9 mouse cellular contexts compared by ENCODE assay signal in the genomic region with DNA sequence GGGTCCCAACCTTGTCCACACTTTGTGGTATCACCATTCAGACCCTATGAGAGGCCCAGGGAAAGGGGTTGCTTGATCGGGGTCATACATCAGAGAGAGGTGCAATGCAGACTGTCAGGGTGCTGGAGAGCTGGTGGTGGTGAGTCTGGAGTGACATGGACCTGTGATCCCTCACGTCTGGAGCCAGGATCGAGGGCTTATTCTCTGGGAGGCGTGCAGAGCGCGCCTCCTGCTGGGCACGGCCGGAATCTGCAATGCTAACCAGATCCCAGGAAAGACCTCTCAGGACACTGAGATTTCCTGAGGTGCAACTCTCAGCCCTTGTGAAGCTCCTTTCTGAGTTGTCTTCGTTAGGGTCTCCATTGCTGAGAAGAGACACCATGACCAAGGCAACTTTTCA. TPM values are rescaled to one million over a fixed set of nuclear protein-coding genes. Genes with fewer than 3 reads are reported as not detected.
DNase-seq lines count a peak whose midpoint lies in the region; ATAC-seq and TF ChIP-seq lines count a peak whose summit lies in the region.
"Had no signal": no experiment of that assay in that cellular context is flagged by ENCODE, and none has a peak within 500 bp of the region (broad histone marks: within the 10 kb centered on the region; RNA-seq: fewer than 3 reads in every experiment).

No protein-coding gene starts in this region.

- no peaks in the 10 kb centered on the region for H3K27me3 ChIP-seq in hindbrain, postnatal 0 days (ENCODE audit: insufficient read depth, low read length)
- H3K27me3 ChIP-seq in limb, embryonic 14.5 days (ENCODE audit: control insufficient read depth, insufficient read depth, low read length), result no peaks in the 10 kb centered on the region

- H3K4me2 ChIP-seq in hindbrain, postnatal 0 days (ENCODE audit: low read depth, low read length), result no peak overlapping the region
- H3K4me2 ChIP-seq in limb, embryonic 14.5 days (replicated peaks; ENCODE audit: low read depth, low read length, severe bottlenecking), result no peak overlapping the region
- H3K4me2 ChIP-seq: hindbrain, embryonic 15.5 days had no signal

- DNase-seq in adrenal gland, adult (ENCODE audit: inconsistent age in 2 of 2, low spot score in 1 of 2), result peak; percentile 66 to 86
- no peak for DNase-seq in adrenal gland, adult 8-10 months
- DNase-seq in urinary bladder, postnatal 14 days (ENCODE audit: low spot score), result peak; percentile 51
- DNase-seq in urinary bladder, postnatal 10 days (ENCODE audit: low spot score), result no peak
- peak; percentile 73 for DNase-seq in embryo, embryonic 11.5 days (ENCODE audit: low read depth, low spot score)
- peak; percentile 73 for DNase-seq in hindbrain, postnatal 0 days (ENCODE audit: low spot score)
- DNase-seq in limb, embryonic 14.5 days (ENCODE audit: low spot score), result peak; percentile 51
- peak; percentile 79 for DNase-seq in retina, postnatal 1 day

- TF ChIP-seq POLR2A in limb, embryonic 14.5 days (IDR thresholded peaks at IDR 0.05; ENCODE audit: borderline replicate concordance, extremely low read depth, insufficient read depth, insufficient read length), result no peak

- no peak for ATAC-seq in hindbrain, postnatal 0 days
- ATAC-seq in limb, embryonic 14.5 days (ENCODE audit: low FRiP score, low read depth), result peak; percentile 11; the same call in 1 of the 2 replicates

- no peaks in the 10 kb centered on the region for H3K9me3 ChIP-seq in hindbrain, postnatal 0 days (ENCODE audit: low read length)
- H3K9me3 ChIP-seq in limb, embryonic 14.5 days (ENCODE audit: control insufficient read depth, low read length), result no peaks in the 10 kb centered on the region
- H3K9me3 ChIP-seq: hindbrain, embryonic 15.5 days had no signal

- peaks cover 8% of the 10 kb centered on the region for H3K4me1 ChIP-seq in hindbrain, postnatal 0 days (ENCODE audit: insufficient read depth, low read length)
- H3K4me1 ChIP-seq in limb, embryonic 14.5 days (ENCODE audit: control insufficient read depth, insufficient read depth, low read length), result peaks cover 7% of the 10 kb centered on the region; the same call in 1 of the 2 replicates

- H3K27ac ChIP-seq in hindbrain, postnatal 0 days, result no peak overlapping the region
- no peak overlapping the region for H3K27ac ChIP-seq in limb, embryonic 14.5 days (replicated peaks; ENCODE audit: low read depth, low read length)
- H3K27ac ChIP-seq: hindbrain, embryonic 15.5 days had no signal

- no peaks in the 10 kb centered on the region for H3K36me3 ChIP-seq in hindbrain, postnatal 0 days (ENCODE audit: insufficient read depth, low read length)
- H3K36me3 ChIP-seq in limb, embryonic 14.5 days (ENCODE audit: control insufficient read depth, insufficient read depth, low read length), result no peaks in the 10 kb centered on the region
- H3K36me3 ChIP-seq: hindbrain, embryonic 15.5 days had no signal

- TF ChIP-seq CTCF in hindbrain, postnatal 0 days (IDR thresholded peaks at IDR 0.05; ENCODE audit: low read depth), result peak; percentile 87

- no peak overlapping the region for H3K4me3 ChIP-seq in hindbrain, postnatal 0 days (ENCODE audit: low read length)
- no peak overlapping the region for H3K4me3 ChIP-seq in limb, embryonic 14.5 days (replicated peaks; ENCODE audit: low read length)
- H3K4me3 ChIP-seq: hindbrain, embryonic 15.5 days had no signal

- WGBS in hindbrain, postnatal 0 days, result 2% methylated on average over 9 of the region's 9 CpGs
- under 1% methylated on average over 9 of the region's 9 CpGs for WGBS in limb, embryonic 14.5 days

- no peak overlapping the region for H3K9ac ChIP-seq in hindbrain, postnatal 0 days (replicated peaks; ENCODE audit: low read length)
- no peak overlapping the region for H3K9ac ChIP-seq in limb, embryonic 14.5 days (ENCODE audit: low read depth, low read length, severe bottlenecking)
- H3K9ac ChIP-seq: hindbrain, embryonic 15.5 days had no signal

RNA-seq across cellular contexts. Expression of a gene that starts 2.5 kb away (rescaled TPM):
- 1 to 10 TPM; 2.2 to 4.2 (median 3.8) TPM for total RNA-seq in adrenal gland, adult 8-10 months (2022)
- 14.4 and 17.8 TPM in 2 replicates for total RNA-seq in hindbrain, postnatal 0 days (2014; rRNA removed)
- 6.9 and 7.1 TPM in 2 replicates for polyA plus RNA-seq in hindbrain, postnatal 0 days (2015; fragmentation: Nextera tagmentation; extraction: Ambion mirVana)
- polyA plus RNA-seq in limb, embryonic 14.5 days (2012; rRNA removed), result 9.3 and 10.3 TPM in 2 replicates
- 11.6 and 11.7 TPM in 2 replicates for polyA plus RNA-seq in limb, embryonic 14.5 days (2014; fragmentation: Nextera tagmentation; extraction: Ambion mirVana)

RNA-seq across cellular contexts. Expression of a gene that starts 19.6 kb away (rescaled TPM):
- 10 to 100 TPM in 2 of 4 experiments, 1 to 10 TPM in 2; 6.6 to 12.7 (median 10.9) TPM for total RNA-seq in adrenal gland, adult 8-10 months (2022)
- 91.6 and 97.5 TPM in 2 replicates for total RNA-seq in hindbrain, postnatal 0 days (2014; rRNA removed)
- polyA plus RNA-seq in hindbrain, postnatal 0 days (2015; fragmentation: Nextera tagmentation; extraction: Ambion mirVana), result 12.9 and 13.2 TPM in 2 replicates
- 10.5 and 13.4 TPM in 2 replicates for polyA plus RNA-seq in limb, embryonic 14.5 days (2012; rRNA removed)
- 3.1 and 3.8 TPM in 2 replicates for polyA plus RNA-seq in limb, embryonic 14.5 days (2014; fragmentation: Nextera tagmentation; extraction: Ambion mirVana)

RNA-seq across cellular contexts. Expression of a gene that starts 24.0 kb away (rescaled TPM):
- total RNA-seq in adrenal gland, adult 8-10 months (2022), result 10 to 100 TPM; 49.4 to 62.3 (median 54.2) TPM
- total RNA-seq in hindbrain, postnatal 0 days (2014; rRNA removed), result 58.1 and 59.0 TPM in 2 replicates
- 86.6 and 86.9 TPM in 2 replicates for polyA plus RNA-seq in hindbrain, postnatal 0 days (2015; fragmentation: Nextera tagmentation; extraction: Ambion mirVana)
- polyA plus RNA-seq in limb, embryonic 14.5 days (2012; rRNA removed), result 83.2 and 93.7 TPM in 2 replicates
- polyA plus RNA-seq in limb, embryonic 14.5 days (2014; fragmentation: Nextera tagmentation; extraction: Ambion mirVana), result 99.7 and 101 TPM in 2 replicates

RNA-seq across cellular contexts. Expression of a gene that starts 37.9 kb away (rescaled TPM):
- 10 to 100 TPM; 14.5 to 34.6 (median 16.4) TPM for total RNA-seq in adrenal gland, adult 8-10 months (2022)
- 0.21 TPM in 1 of 2 replicates, not detected in the other for total RNA-seq in hindbrain, postnatal 0 days (2014; rRNA removed)
- 0.90 and 0.95 TPM in 2 replicates for polyA plus RNA-seq in hindbrain, postnatal 0 days (2015; fragmentation: Nextera tagmentation; extraction: Ambion mirVana)
- polyA plus RNA-seq in limb, embryonic 14.5 days (2012; rRNA removed), result 0.27 and 0.29 TPM in 2 replicates
- polyA plus RNA-seq in limb, embryonic 14.5 days (2014; fragmentation: Nextera tagmentation; extraction: Ambion mirVana), result 0.43 and 0.51 TPM in 2 replicates

RNA-seq across cellular contexts. Expression of a gene that starts 42.3 kb away (rescaled TPM):
- 10 to 100 TPM; 20.4 to 32.6 (median 26.9) TPM for total RNA-seq in adrenal gland, adult 8-10 months (2022)
- total RNA-seq in hindbrain, postnatal 0 days (2014; rRNA removed), result 2.2 and 3.3 TPM in 2 replicates
- 4.1 and 4.4 TPM in 2 replicates for polyA plus RNA-seq in hindbrain, postnatal 0 days (2015; fragmentation: Nextera tagmentation; extraction: Ambion mirVana)
- not detected in 2 replicates for polyA plus RNA-seq in limb, embryonic 14.5 days (2012; rRNA removed)
- polyA plus RNA-seq in limb, embryonic 14.5 days (2014; fragmentation: Nextera tagmentation; extraction: Ambion mirVana), result 0.10 and 0.17 TPM in 2 replicates

Comparison
In these comparisons a context has a peak if more than half of its experiments do, and no peak if none do; other contexts are left out.
1. DNase-seq: peak in adrenal gland, adult (2 of 2), urinary bladder, postnatal 14 days (single experiment), embryo, embryonic 11.5 days (single experiment), hindbrain, postnatal 0 days (single experiment), limb, embryonic 14.5 days (single experiment) and retina, postnatal 1 day (single experiment); none in adrenal gland, adult 8-10 months (single experiment) and urinary bladder, postnatal 10 days (single experiment).